Mouse (Mus musculus): ENCODE measurements around the gene Sh2d2a. TPM values are rescaled to one million over a fixed set of nuclear protein-coding genes. Genes with fewer than 3 reads are reported as not detected.
"Not testable (repeated sequence)": the region's sequence is repeated elsewhere in the genome, so short reads cannot be mapped to it uniquely, and the experiment has no call there.

The Sh2d2a gene
- polyA plus RNA-seq, 1 experiment from 2014 or later = not detected

DNA sequence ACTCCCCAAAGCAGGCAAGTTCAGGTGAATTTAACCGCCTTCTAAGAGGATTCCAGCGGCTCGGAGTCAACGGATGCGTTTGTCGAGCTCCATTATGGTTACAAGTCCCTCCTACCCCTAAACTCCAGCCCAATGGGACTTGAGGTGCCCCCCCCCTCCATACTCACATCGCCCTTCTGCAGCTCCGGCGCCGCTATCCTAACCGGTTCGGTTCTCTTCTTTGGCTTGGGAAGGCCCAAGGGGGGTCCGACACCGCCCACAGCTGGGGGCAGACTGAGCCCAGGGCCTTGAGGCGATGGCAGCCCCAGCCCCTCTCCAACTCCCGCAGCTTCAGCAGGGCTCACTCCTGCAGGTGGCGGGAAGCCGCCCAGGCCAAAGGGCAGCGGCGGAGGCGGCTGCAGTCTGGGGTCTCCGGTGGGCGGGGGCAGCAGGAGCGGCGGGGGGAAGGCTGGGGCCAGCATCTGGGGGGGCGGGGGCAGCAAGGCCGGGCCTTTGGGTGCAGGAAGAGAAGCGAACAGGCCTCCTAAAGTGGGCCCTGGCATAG, 38.2 kb downstream of the Sh2d2a start:
- ATAC-seq (ENCODE audit: low FRiP score) = no peak
- WGBS = 0% methylated on average over 28 of the region's 28 CpGs
- no peaks in the 10 kb centered on the region for H3K27me3 ChIP-seq (ENCODE audit: control insufficient read depth, insufficient read depth, low read length)

DNA sequence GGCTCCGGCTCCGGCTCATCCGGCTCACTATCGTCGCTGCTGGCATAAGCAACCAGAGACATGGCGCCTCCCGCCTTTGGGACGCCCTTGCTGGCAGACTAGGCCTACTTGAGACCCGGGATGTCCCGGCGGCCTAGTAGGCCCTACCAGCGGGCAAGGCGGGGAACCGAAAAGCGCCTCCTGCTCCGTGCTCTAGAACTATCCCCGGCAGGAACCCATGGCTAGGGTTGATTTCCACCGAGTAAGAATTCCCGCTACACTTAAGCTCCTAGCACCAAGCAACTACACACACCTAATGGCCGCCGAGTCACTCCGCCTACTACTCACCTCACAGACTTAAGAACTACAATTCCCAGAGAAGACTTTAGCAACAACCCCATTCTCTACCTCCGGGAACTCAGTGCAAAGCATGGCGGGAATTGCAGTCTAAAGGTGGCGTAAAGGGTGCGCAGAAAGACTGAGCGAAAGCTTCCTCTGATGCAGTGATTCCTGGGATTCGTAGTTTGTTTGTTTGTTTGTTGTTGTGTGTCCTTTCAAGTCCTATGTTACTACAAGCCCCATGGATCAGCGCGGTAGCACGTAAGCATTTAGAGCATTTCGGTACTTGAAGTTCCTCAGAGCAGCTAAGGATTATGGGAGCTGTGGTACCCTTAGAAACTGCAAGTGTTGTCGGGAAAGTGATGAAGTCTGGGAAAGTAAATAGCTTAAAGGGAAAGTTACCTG, 38.9 kb downstream of the Sh2d2a start, which contains the start of gene Prcc:
Prcc (minus strand) TSS at position 328 of the 723 bp plus-strand sequence.
- Histone ChIP-seq H3K27ac (peak within 1 kb of the TSS; percentile 87), H3K4me2 (replicated peaks) (peak within 1 kb of the TSS; percentile 67), H3K4me1 (replicated peaks; ENCODE audit: control insufficient read depth, insufficient read depth, low read length) (peaks cover 21% of the 10 kb centered on the region), H3K36me3 (replicated peaks; ENCODE audit: control insufficient read depth, insufficient read depth) (peaks cover 13% of the 10 kb centered on the region), H3K9ac (peak within 1 kb of the TSS; percentile 90), H3K27me3 (ENCODE audit: control insufficient read depth, insufficient read depth, low read length) (no peaks in the 10 kb centered on the region), H3K9me3 (ENCODE audit: control insufficient read depth, low read length) (0 out of 2 replicates have a peak, but pooled peaks cover 4% of the 10 kb centered on the region), H3K4me3 (replicated peaks; ENCODE audit: low read length) (peak within 1 kb of the TSS; percentile 85)
- WGBS = under 1% methylated on average over 33 of the region's 33 CpGs
- peak; percentile 96 for DNase-seq (ENCODE audit: low spot score)
- ATAC-seq (ENCODE audit: low FRiP score) = peak; percentile 99

More for the DNA sequence above, 38.2 kb downstream of the Sh2d2a start:
- Histone ChIP-seq H3K4me2 (replicated peaks) (peak overlapping the region; percentile 67), H3K9me3 (ENCODE audit: control insufficient read depth, low read length) (0 out of 2 replicates have a peak, but pooled peaks cover 4% of the 10 kb centered on the region), H3K4me1 (replicated peaks; ENCODE audit: control insufficient read depth, insufficient read depth, low read length) (peaks cover 21% of the 10 kb centered on the region), H3K9ac (peak overlapping the region; percentile 90), H3K27ac (peak overlapping the region; percentile 87), H3K36me3 (replicated peaks; ENCODE audit: control insufficient read depth, insufficient read depth) (peaks cover 18% of the 10 kb centered on the region), H3K4me3 (replicated peaks; ENCODE audit: low read length) (peak overlapping the region; percentile 85)
- peak; percentile 26 for DNase-seq (ENCODE audit: low spot score)

DNA sequence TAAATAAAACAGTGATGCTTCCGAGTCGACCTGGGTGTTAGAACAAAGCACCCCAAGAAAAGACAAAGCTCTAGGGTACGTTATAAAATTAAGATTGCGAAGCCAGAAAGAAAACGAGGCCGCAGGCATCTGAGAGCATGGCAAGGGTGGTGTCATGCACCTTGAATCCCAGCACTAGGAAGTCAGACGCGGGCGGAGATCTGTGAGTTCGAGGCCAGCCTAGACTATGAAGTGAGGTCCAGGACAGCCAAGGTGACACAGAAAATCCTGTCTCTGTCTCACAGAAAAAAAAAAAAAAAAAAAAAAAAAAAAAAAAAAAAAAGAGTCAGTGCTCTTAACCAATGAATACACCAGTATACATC, 39.4 kb downstream of the Sh2d2a start:
- Histone ChIP-seq H3K4me3 (replicated peaks; ENCODE audit: low read length) (peak overlapping the region; percentile 85), H3K27ac (no peak overlapping the region), H3K36me3 (replicated peaks; ENCODE audit: control insufficient read depth, insufficient read depth) (peaks cover 8% of the 10 kb centered on the region; the same call in 1 of the 2 replicates), H3K9ac (peak overlapping the region; percentile 44; the same call in 1 of the 2 replicates), H3K27me3 (ENCODE audit: control insufficient read depth, insufficient read depth, low read length) (no peaks in the 10 kb centered on the region), H3K9me3 (ENCODE audit: control insufficient read depth, low read length) (0 out of 2 replicates have a peak, but pooled peaks cover 4% of the 10 kb centered on the region), H3K4me1 (replicated peaks; ENCODE audit: control insufficient read depth, insufficient read depth, low read length) (peaks cover 21% of the 10 kb centered on the region), H3K4me2 (replicated peaks) (peak overlapping the region; percentile 47)
- no peak for DNase-seq (ENCODE audit: low spot score)
- ATAC-seq (ENCODE audit: low FRiP score) = no peak
- WGBS = 18% methylated on average over 10 of the region's 10 CpGs

DNA sequence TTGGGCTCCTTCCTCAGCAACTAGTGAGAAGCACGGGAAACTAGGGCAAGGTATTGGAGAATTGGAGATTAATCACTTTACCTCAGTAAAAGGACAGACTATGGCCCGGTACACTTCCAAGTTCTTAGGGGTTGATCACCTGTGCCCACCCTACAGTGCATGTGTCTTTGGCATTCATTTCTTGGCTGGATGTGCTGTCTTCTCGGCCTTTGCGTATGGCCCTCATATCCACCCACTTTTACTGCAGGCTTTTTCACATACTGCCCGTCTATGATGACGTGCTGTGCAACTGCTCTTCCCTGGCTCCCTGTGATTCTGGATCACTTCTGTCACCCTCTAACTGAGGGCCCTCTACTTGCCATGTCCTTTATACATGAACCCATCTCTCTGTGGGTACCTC, 39.9 kb downstream of the Sh2d2a start:
- WGBS = 86% methylated on average over 6 of the region's 6 CpGs
- peaks cover 21% of the 10 kb centered on the region for H3K4me1 ChIP-seq (replicated peaks; ENCODE audit: control insufficient read depth, insufficient read depth, low read length)
- H3K36me3 ChIP-seq (replicated peaks; ENCODE audit: control insufficient read depth, insufficient read depth) = peaks cover 8% of the 10 kb centered on the region; the same call in 1 of the 2 replicates
- H3K4me3 ChIP-seq (replicated peaks; ENCODE audit: low read length) = peak overlapping the region; percentile 85
- H3K4me2 ChIP-seq (replicated peaks) = peak overlapping the region; percentile 47
- H3K27ac ChIP-seq = no peak overlapping the region
- ATAC-seq (ENCODE audit: low FRiP score) (no peak), DNase-seq (ENCODE audit: low spot score) (no peak)
- no peak overlapping the region for H3K9ac ChIP-seq
- no peaks in the 10 kb centered on the region for H3K27me3 ChIP-seq (ENCODE audit: control insufficient read depth, insufficient read depth, low read length)
- H3K9me3 ChIP-seq (ENCODE audit: control insufficient read depth, low read length) = 0 out of 2 replicates have a peak, but pooled peaks cover 4% of the 10 kb centered on the region

DNA sequence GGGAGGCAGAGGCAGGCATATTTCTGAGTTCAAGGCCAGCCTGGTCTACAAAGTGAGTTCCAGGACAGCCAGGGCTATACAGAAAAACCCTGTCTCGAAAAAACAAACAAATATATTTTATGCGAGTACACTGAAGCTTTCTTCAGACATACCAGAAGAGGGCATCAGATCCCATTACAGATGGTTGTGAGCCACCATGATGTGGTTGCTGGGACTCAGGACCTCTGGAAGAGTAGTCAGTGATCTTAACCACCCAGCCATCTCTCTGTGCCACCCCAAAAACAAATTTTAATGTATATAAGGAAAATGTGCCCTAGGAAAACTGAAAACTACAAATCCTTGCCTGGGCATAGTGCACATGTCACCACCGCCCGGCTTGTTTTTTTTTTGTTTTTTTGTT, 40.8 kb downstream of the Sh2d2a start:
- WGBS = 83% methylated on average over 4 of the region's 4 CpGs
- not testable (repeated sequence) for H3K4me2 ChIP-seq (replicated peaks); H3K36me3 ChIP-seq (replicated peaks; ENCODE audit: control insufficient read depth, insufficient read depth); H3K27ac ChIP-seq; ATAC-seq (ENCODE audit: low FRiP score); DNase-seq (ENCODE audit: low spot score); H3K9ac ChIP-seq; H3K9me3 ChIP-seq (ENCODE audit: control insufficient read depth, low read length); H3K4me3 ChIP-seq (replicated peaks; ENCODE audit: low read length); H3K27me3 ChIP-seq (ENCODE audit: control insufficient read depth, insufficient read depth, low read length)
- peaks cover 20% of the 10 kb centered on the region for H3K4me1 ChIP-seq (replicated peaks; ENCODE audit: control insufficient read depth, insufficient read depth, low read length)

DNA sequence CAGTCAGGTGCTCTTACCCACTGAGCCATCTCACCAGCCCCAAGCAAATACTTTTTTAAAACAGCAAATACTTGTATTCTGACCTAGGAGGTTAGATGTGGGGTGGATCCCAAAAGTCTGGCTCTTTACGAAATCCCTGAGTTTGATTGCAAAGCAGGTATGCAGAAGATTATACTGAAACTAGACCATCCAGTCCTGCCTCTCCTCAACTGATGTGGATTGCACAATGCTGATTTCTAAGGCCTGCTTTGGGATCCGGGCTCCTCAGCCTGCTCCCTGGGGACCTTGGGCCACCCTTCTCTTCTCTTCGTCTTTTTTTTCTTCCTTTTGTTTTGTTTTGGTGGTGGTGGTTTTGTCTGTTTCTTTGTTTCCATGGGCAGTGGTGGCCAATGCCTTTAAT, 44.9 kb downstream of the Sh2d2a start:
- Histone ChIP-seq H3K4me3 (replicated peaks; ENCODE audit: low read length) (no peak overlapping the region), H3K27me3 (ENCODE audit: control insufficient read depth, insufficient read depth, low read length) (no peaks in the 10 kb centered on the region), H3K27ac (no peak overlapping the region), H3K9me3 (ENCODE audit: control insufficient read depth, low read length) (0 out of 2 replicates have a peak, but pooled peaks cover 4% of the 10 kb centered on the region), H3K4me1 (replicated peaks; ENCODE audit: control insufficient read depth, insufficient read depth, low read length) (no peaks in the 10 kb centered on the region), H3K36me3 (replicated peaks; ENCODE audit: control insufficient read depth, insufficient read depth) (no peaks in the 10 kb centered on the region), H3K4me2 (replicated peaks) (no peak overlapping the region), H3K9ac (no peak overlapping the region)
- WGBS = 60% methylated on average over 3 of the region's 3 CpGs
- no peak for DNase-seq (ENCODE audit: low spot score)
- no peak for ATAC-seq (ENCODE audit: low FRiP score)

DNA sequence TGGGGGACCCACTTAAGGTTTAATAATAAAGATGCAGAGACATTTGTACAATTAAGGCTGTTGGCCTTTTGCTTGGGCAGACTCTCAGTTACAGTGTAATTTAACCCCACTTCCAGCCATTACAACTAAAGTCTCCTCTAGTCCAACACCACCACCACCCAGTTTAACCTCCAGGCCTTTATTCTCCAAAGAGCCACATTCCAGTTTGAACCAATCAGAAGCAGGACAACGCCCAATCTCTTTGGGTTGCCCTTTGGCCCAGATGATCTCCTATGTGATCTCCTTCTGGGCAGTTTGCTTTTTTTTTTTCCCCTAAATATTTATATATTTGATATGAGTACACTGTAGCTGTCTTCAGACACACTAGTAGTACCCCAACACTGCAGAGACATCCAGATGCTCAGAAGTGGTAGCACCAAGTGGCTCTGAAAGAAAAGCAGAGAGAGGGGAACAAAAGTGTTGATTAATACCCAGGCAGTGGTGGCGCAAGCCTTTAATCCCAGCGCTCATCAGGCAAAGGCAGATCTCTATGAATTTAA, 46.9 kb downstream of the Sh2d2a start:
- Histone ChIP-seq H3K4me1 (replicated peaks; ENCODE audit: control insufficient read depth, insufficient read depth, low read length) (no peaks in the 10 kb centered on the region), H3K4me2 (replicated peaks) (no peak overlapping the region), H3K4me3 (replicated peaks; ENCODE audit: low read length) (no peak overlapping the region), H3K27ac (no peak overlapping the region), H3K9me3 (ENCODE audit: control insufficient read depth, low read length) (no peaks in the 10 kb centered on the region), H3K27me3 (ENCODE audit: control insufficient read depth, insufficient read depth, low read length) (no peaks in the 10 kb centered on the region), H3K36me3 (replicated peaks; ENCODE audit: control insufficient read depth, insufficient read depth) (no peaks in the 10 kb centered on the region), H3K9ac (no peak overlapping the region)
- DNase-seq (ENCODE audit: low spot score) = no peak
- ATAC-seq (ENCODE audit: low FRiP score) = no peak
- 76% methylated on average over 3 of the region's 3 CpGs for whole genome bisulfite sequencing

DNA sequence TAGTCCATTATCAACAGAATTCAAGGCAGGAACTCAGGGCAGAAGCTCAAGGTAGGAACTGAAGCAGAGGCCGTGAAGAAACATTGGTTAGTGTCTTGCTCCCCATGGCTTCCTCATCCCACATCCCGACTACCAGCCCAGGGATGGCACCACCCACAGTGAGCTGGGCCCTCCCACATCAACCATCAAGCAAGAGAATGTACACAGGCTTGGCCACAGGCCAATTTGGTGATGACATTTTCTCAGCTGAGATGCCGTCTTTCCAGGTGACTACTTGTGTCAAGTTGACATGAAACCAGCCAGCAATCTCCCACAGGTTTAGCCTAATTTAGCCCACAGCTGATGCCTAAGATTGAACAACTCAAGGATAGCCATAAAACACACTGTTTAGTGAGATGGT, 52.7 kb downstream of the Sh2d2a start:
- Histone ChIP-seq H3K27ac (no peak overlapping the region), H3K36me3 (replicated peaks; ENCODE audit: control insufficient read depth, insufficient read depth) (no peaks in the 10 kb centered on the region), H3K4me3 (replicated peaks; ENCODE audit: low read length) (no peak overlapping the region), H3K4me2 (replicated peaks) (no peak overlapping the region), H3K27me3 (ENCODE audit: control insufficient read depth, insufficient read depth, low read length) (no peaks in the 10 kb centered on the region), H3K9me3 (ENCODE audit: control insufficient read depth, low read length) (no peaks in the 10 kb centered on the region), H3K9ac (no peak overlapping the region), H3K4me1 (replicated peaks; ENCODE audit: control insufficient read depth, insufficient read depth, low read length) (no peaks in the 10 kb centered on the region)
- ATAC-seq (ENCODE audit: low FRiP score) (no peak), DNase-seq (ENCODE audit: low spot score) (no peak)
- WGBS = 71% methylated on average over 3 of the region's 3 CpGs

DNA sequence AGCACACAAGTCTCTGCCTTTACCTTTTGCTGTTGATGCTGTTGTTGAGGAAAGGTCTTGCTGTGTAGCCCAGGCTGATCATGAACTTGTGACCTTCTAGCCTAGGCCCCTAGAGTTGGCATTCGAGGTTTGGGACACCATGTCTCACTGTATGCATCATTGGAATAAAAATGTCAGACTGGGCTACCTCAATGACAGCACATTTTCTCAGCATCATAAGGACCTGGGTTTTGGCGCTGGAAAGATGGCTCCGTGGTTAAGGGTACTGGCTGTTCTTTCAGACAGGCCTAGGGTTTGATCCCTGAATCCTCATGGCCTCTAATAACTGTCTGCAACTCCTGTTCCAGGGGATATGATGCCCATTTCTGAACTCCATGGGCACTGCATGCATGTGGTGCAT, 53.2 kb downstream of the Sh2d2a start:
- no peaks in the 10 kb centered on the region for H3K9me3 ChIP-seq (ENCODE audit: control insufficient read depth, low read length)
- 89% methylated on average over 3 of the region's 3 CpGs for WGBS
- no peak overlapping the region for H3K4me3 ChIP-seq (replicated peaks; ENCODE audit: low read length)
- no peak overlapping the region for H3K9ac ChIP-seq
- H3K27me3 ChIP-seq (ENCODE audit: control insufficient read depth, insufficient read depth, low read length) = no peaks in the 10 kb centered on the region
- H3K27ac ChIP-seq = no peak overlapping the region
- DNase-seq (ENCODE audit: low spot score) (no peak), ATAC-seq (ENCODE audit: low FRiP score) (no peak)
- H3K4me1 ChIP-seq (replicated peaks; ENCODE audit: control insufficient read depth, insufficient read depth, low read length) = no peaks in the 10 kb centered on the region
- no peaks in the 10 kb centered on the region for H3K36me3 ChIP-seq (replicated peaks; ENCODE audit: control insufficient read depth, insufficient read depth)
- H3K4me2 ChIP-seq (replicated peaks) = no peak overlapping the region
